Mouse (Mus musculus) neural tube, embryonic 11.5 days (tissue): ENCODE measurements around the gene Gtf3c5. TPM values are rescaled to one million over a fixed set of nuclear protein-coding genes. Genes with fewer than 3 reads are reported as not detected.

ENCODE experiments used
- ATAC-seq: fragments of 200-750 bp; cut with Nextera tagmentation; 2 replicates; pipeline ENCODE4 v1.8.0; 2017; ENCODE audit warnings: moderate number of reproducible peaks, mild to moderate bottlenecking, moderate TSS enrichment, moderate library complexity; ENCODE audit not compliant: insufficient read depth, low FRiP score, low TSS enrichment
- DNase-seq: peaks from one replicate; pipeline ENCODE4 v3.0.0-alpha.2; 2015; ENCODE audit warnings: low spot score
- H3K27ac ChIP-seq: fragments of 300-500 bp; sonication (generic); 2 replicates; pipeline ENCODE4 v1.5.1; 2014; ENCODE audit warnings: low read depth, mild to moderate bottlenecking, low read length
- H3K27me3 ChIP-seq: fragments of 300-500 bp; sonication (generic); 2 replicates; pipeline ENCODE4 v1.6.1; 2014; ENCODE audit warnings: mild to moderate bottlenecking, low read length, mixed read lengths; ENCODE audit not compliant: control insufficient read depth, insufficient read depth
- H3K36me3 ChIP-seq: fragments of 300-500 bp; sonication (generic); 2 replicates; pipeline ENCODE4 v1.6.1; 2014; ENCODE audit warnings: mild to moderate bottlenecking, low read length, moderate library complexity, mixed read lengths; ENCODE audit not compliant: control insufficient read depth, insufficient read depth
- H3K4me1 ChIP-seq: fragments of 300-500 bp; sonication (generic); 2 replicates; pipeline ENCODE4 v1.6.1; 2014; ENCODE audit warnings: low read length, mixed read lengths; ENCODE audit not compliant: control insufficient read depth, insufficient read depth
- H3K4me2 ChIP-seq: fragments of 300-500 bp; sonication (generic); 2 replicates; pipeline ENCODE4 v1.6.1; 2014; ENCODE audit warnings: low read depth, mild to moderate bottlenecking, moderate library complexity
- H3K4me3 ChIP-seq: fragments of 300-500 bp; sonication (generic); 2 replicates; pipeline ENCODE4 v1.5.1; 2014; ENCODE audit warnings: low read depth, low read length
- H3K9ac ChIP-seq: fragments of 300-500 bp; sonication (generic); 2 replicates; pipeline ENCODE4 v1.6.1; 2014; ENCODE audit warnings: mild to moderate bottlenecking, low read length
- H3K9me3 ChIP-seq: fragments of 300-500 bp; sonication (generic); 2 replicates; pipeline ENCODE4 v1.6.1; 2016; ENCODE audit warnings: low read length; ENCODE audit not compliant: control insufficient read depth
- WGBS: fragments of 180-500 bp; shearing (Covaris S2); extraction: QIAGEN DNeasy Blood & Tissue Kit; methylation state at CpG from one replicate; pipeline ENCODE4 v1.1.7; 2014; 5-methylcytosine and 5-hydroxymethylcytosine counted together
- polyA plus RNA-seq: library from polyadenylated mRNA; unstranded; fragments of >200 nt; fragmentation: Nextera tagmentation; extraction: Ambion mirVana; gene quantifications from 2 replicates; pipeline ENCODE4 v1.2.1, GENCODE M21; 2014

Gtf3c5 gene
- polyA plus RNA-seq, 1 experiment from 2014 or later: 43.8 TPM

- Histone ChIP-seq H3K36me3 (no peaks in the 10 kb centered on the region), H3K27me3 (no peaks in the 10 kb centered on the region), H3K4me3 (no peak overlapping the region), H3K27ac (0 out of 2 replicates have a peak overlapping the region, but pooled peaks have one; percentile 14), H3K4me1 (peaks cover 71% of the 10 kb centered on the region), H3K9me3 (no peaks in the 10 kb centered on the region), H3K9ac (no peak overlapping the region), H3K4me2 (no peak overlapping the region)
- ATAC-seq (no peak), DNase-seq (no peak)
- 61% methylated on average over 4 of the region's 4 CpGs for WGBS
Measured at GRCm38 (mm10) chr2:28536166-28536565, 47.4 kb downstream of the Gtf3c5 start.

GRCm38 (mm10) chr2:28535650-28536049, 47.9 kb downstream of the Gtf3c5 start:
- no peaks in the 10 kb centered on the region for H3K9me3 ChIP-seq
- WGBS: 45% methylated on average over 7 of the region's 7 CpGs
- H3K4me2 ChIP-seq: peak overlapping the region; percentile 62
- DNase-seq (no peak), ATAC-seq (no peak)
- peaks cover 71% of the 10 kb centered on the region for H3K4me1 ChIP-seq
- H3K27me3 ChIP-seq: no peaks in the 10 kb centered on the region
- no peak overlapping the region for H3K4me3 ChIP-seq
- H3K9ac ChIP-seq: peak overlapping the region; percentile 35
- no peaks in the 10 kb centered on the region for H3K36me3 ChIP-seq
- H3K27ac ChIP-seq: 0 out of 2 replicates have a peak overlapping the region, but pooled peaks have one; percentile 14

DNA sequence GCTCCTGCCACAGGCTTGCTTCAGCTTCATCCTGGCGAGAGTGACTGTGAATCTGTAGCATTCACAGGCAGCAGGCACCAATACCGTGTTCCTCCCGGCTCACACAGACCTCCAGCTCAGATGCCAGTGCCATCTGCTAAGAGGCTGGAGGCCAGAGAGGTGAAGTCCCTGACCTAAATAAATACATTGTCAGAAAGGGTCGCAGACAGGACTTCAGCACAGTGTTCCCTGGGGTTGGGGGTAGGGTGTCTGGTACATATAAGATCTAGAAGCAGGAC, 48.3 kb downstream of the Gtf3c5 start:
- Histone ChIP-seq H3K4me3 (no peak overlapping the region), H3K9me3 (no peaks in the 10 kb centered on the region), H3K36me3 (no peaks in the 10 kb centered on the region), H3K27me3 (no peaks in the 10 kb centered on the region), H3K27ac (peak overlapping the region; percentile 91), H3K4me1 (peaks cover 70% of the 10 kb centered on the region), H3K4me2 (peak overlapping the region; percentile 62), H3K9ac (peak overlapping the region; percentile 67)
- 29% methylated on average over 4 of the region's 4 CpGs for WGBS
- DNase-seq (no peak), ATAC-seq (no peak)

DNA sequence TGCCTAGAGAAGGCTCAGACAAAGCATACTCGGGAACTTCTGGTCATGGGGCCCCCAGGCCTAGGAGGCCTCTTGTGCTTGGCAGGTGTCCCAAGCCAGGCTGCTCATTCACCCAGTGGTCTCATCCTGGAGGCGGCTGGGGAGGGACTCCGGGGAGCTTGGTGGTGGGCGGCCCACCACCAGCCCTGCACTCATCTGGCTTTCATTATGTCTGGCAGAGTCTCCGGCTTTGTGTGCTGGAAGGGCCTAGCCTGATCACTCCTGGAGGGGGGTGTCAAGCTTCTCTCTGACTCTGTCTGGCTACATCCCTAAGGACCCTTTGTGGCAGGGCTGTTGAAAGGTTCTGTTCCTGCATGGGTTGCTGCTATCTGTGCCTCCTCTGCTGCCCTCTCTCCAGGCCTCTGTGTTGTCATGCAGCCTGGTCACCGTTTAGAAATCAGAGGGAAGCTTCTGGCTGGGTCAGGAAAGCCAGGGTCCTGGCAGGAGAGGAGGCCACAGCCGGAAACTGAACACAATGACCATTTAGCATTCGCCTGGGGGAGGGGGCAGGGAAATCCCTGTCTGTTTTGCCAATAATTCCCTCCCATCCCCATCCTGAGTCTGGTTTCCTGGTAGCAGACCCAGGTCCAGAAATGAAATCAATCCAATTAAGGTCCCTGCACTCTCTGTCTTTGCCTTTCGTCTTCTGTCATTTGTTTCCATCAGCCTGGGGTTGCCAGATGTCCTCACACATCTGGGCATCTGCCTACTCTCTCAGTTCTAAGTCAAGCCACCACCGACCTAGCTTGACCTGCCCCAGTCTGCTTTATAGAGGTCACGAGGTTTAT, 48.9 kb downstream of the Gtf3c5 start:
- Histone ChIP-seq H3K9ac (peak overlapping the region; percentile 67), H3K4me3 (peak overlapping the region; percentile 60), H3K27me3 (no peaks in the 10 kb centered on the region), H3K4me1 (peaks cover 64% of the 10 kb centered on the region), H3K9me3 (no peaks in the 10 kb centered on the region), H3K36me3 (no peaks in the 10 kb centered on the region), H3K27ac (peak overlapping the region; percentile 91), H3K4me2 (peak overlapping the region; percentile 62)
- ATAC-seq (no peak), DNase-seq (peak; percentile 43)
- WGBS: 27% methylated on average over 11 of the region's 11 CpGs

DNA sequence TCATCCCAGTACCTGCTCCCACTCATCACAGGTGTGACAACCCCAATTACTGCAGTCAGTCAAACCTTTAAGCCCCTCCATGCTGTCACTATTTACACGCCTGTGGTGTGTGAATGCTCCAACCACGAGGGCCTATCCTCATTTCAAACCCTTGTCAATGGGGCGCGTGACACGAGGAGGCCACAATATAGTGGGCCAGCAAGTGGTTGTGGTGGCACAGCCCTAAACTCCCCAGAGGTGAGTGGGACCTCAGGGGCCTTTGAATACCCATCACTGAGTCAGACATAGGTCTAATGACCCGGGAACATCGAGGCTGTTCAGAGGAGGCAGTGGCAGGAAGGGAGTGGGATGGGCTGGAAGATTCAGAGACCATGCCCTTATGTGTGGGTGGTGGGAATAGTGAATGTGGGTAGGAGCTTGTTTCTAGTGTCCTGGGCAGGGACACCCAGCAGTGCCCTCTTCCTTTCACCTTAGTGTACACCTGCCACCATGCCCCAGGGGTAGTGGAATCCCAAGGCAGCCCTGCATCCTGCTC, 49.6 kb downstream of the Gtf3c5 start:
- 70% methylated on average over 7 of the region's 7 CpGs for WGBS
- peak overlapping the region; percentile 91 for H3K27ac ChIP-seq
- DNase-seq: no peak
- no peaks in the 10 kb centered on the region for H3K27me3 ChIP-seq
- 0 out of 2 replicates have a peak, but pooled peaks have one; percentile 18 for ATAC-seq
- H3K4me3 ChIP-seq: peak overlapping the region; percentile 60
- no peaks in the 10 kb centered on the region for H3K36me3 ChIP-seq
- peak overlapping the region; percentile 62 for H3K4me2 ChIP-seq
- no peaks in the 10 kb centered on the region for H3K9me3 ChIP-seq
- peak overlapping the region; percentile 67 for H3K9ac ChIP-seq
- H3K4me1 ChIP-seq: peaks cover 58% of the 10 kb centered on the region

- peak overlapping the region; percentile 91 for H3K27ac ChIP-seq
- peak overlapping the region; percentile 67 for H3K9ac ChIP-seq
- 4% methylated on average over 44 of the region's 49 CpGs for WGBS
Measured at GRCm38 (mm10) chr2:28532938-28533771, 50.4 kb downstream of the Gtf3c5 start.

GRCm38 (mm10) chr2:28530311-28530710, 53.2 kb downstream of the Gtf3c5 start:
- no peak overlapping the region for H3K4me3 ChIP-seq
- ATAC-seq (no peak), DNase-seq (no peak)
- H3K4me2 ChIP-seq: no peak overlapping the region
- 67% methylated on average over 7 of the region's 7 CpGs for WGBS
- H3K4me1 ChIP-seq: peaks cover 41% of the 10 kb centered on the region
- H3K27ac ChIP-seq: no peak overlapping the region
- no peaks in the 10 kb centered on the region for H3K27me3 ChIP-seq
- no peak overlapping the region for H3K9ac ChIP-seq
- no peaks in the 10 kb centered on the region for H3K9me3 ChIP-seq
- no peaks in the 10 kb centered on the region for H3K36me3 ChIP-seq

More at GRCm38 (mm10) chr2:28532938-28533771, 50.4 kb downstream of the Gtf3c5 start:
- Histone ChIP-seq H3K4me2 (peak overlapping the region; percentile 62), H3K36me3 (no peaks in the 10 kb centered on the region), H3K27me3 (no peaks in the 10 kb centered on the region), H3K4me1 (peaks cover 51% of the 10 kb centered on the region), H3K9me3 (no peaks in the 10 kb centered on the region), H3K4me3 (peak overlapping the region; percentile 60)
- DNase-seq: peak; percentile 88
- ATAC-seq: peak; percentile 82

- H3K9me3 ChIP-seq: no peaks in the 10 kb centered on the region
- H3K4me3 ChIP-seq: no peak overlapping the region
- no peaks in the 10 kb centered on the region for H3K36me3 ChIP-seq
- ATAC-seq (no peak), DNase-seq (no peak)
- H3K27me3 ChIP-seq: no peaks in the 10 kb centered on the region
- no peak overlapping the region for H3K9ac ChIP-seq
- no peak overlapping the region for H3K4me2 ChIP-seq
- H3K27ac ChIP-seq: no peak overlapping the region
- H3K4me1 ChIP-seq: peaks cover 41% of the 10 kb centered on the region
- WGBS: 81% methylated on average over 4 of the region's 4 CpGs
Measured at GRCm38 (mm10) chr2:28529856-28530255, 53.7 kb downstream of the Gtf3c5 start.
